Mouse (Mus musculus) heart, postnatal 36 days (tissue): ENCODE results near the gene Gm20388. TPM values are rescaled to one million over a fixed set of nuclear protein-coding genes. Genes with fewer than 3 reads are reported as not detected.

Source experiments
- DNase-seq, 2 experiments: peaks; one replicate each; pipeline ENCODE4 v3.0.0; 2021 to 2022
- intact Hi-C: fragments of 180-260 bp; cut with DNase I; formaldehyde crosslinking; loops from one replicate; pipeline ENCODE4 v1.15.1; 2025
- total RNA-seq, 2 experiments: library from RNA; stranded (reverse); gene quantifications; 2 replicates each; pipeline ENCODE4 v1.2.3; 2021

The Gm20388 gene
- total RNA-seq, 2 experiments from 2014 or later: 3.5 to 4.9 TPM

- intact Hi-C loops: no loop called here
- DNase-seq: no peak
These were observed 3417.9 kb downstream of the Gm20388 start for GRCm38 (mm10) chr8:123328552-123328951.

GRCm38 (mm10) chr8:123329350-123329749 lies 3418.7 kb downstream of the Gm20388 start:
- no peak for DNase-seq
- intact Hi-C loops: no loop called here

DNA sequence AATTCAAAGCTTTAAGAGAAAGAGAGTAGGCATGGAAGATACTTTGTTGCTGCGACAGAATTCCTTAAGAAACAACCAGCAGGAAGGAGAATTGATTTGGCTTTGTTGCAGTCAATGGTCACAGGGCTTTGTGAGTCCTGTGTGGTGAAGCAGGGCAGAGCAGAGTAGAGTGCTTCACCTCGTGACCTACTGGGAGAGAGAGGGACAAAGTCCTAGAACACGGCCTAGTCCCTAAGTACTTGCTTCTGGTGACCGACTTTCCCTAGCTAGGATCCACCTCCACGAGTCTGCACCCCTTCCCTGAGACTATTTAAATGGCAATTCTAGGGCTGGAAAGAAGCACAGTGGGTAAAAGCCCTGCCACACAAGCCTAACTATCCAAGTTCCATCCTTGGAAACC lies 3419.3 kb downstream of the Gm20388 start:
- intact Hi-C loops: no loop called here
- no peak for DNase-seq

DNA sequence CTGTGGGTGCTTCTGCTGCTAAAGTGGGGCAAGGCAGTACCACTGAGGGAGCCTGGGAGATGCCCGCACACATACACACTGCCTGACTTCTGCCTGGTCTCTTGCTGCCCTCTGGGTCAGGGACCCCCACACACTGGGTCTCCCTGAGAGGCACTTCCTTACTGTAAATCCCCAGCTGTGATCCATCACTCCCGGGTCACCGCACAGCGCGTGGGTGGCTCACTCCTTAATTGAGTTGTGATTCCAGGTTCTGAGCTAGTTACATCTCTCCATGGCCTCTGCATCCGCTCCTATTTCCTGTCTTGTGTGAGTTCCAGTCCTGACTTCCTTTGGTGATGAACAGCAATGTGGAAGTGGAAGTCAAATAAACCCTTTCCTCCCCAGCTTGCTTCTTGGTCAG lies 3420.1 kb downstream of the Gm20388 start:
- DNase-seq: no peak
- intact Hi-C loops: no loop called here

DNA sequence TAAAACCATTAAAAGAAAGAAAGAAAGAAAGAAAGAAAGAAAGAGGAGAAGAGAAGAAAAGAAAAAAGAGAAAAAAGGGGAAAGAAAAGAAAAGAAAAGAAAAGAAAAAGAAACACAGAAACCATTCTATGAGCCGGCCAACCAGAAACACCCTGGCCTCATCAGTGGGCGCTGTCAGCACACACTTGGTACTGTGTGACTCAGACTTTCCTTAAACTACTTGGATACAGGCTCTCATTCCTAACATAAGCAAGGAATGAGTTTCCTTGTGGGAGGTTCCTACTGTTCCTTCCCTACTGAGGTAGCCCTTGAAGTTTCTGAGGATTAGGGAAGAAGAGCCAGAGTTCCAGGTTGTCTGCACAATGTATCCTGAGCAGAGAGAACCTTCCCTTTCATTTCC lies 3420.7 kb downstream of the Gm20388 start:
- intact Hi-C loops: no loop called here
- no peak for DNase-seq

DNA sequence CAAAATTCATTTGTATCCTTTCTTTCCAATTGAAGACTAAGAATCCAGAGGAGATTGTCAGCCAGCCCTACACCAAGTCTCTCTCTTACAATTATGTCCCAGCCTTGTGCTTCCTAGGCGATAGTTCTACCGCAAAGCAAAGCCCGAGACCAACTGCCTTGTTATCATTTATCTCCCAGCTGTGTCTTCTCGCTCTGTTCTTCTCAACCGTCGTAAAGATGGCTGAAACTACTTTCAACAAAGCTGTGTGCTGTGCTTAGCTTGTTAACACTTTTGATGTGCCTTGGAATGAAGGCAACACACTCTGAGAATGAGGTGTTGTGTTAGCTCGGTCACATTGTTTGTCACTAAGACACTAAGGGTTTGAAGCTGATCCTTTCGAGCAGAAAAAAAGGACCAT lies 3421.2 kb downstream of the Gm20388 start:
- no peak for DNase-seq
- intact Hi-C loops: no loop called here

GRCm38 (mm10) chr8:123332262-123333090 lies 3421.8 kb downstream of the Gm20388 start, which contains the start of gene Spire2:
Spire2 (plus strand) TSS chr8:123332713.
- intact Hi-C loops: no loop called here
- peak; percentile 76 to 80 for DNase-seq

DNA sequence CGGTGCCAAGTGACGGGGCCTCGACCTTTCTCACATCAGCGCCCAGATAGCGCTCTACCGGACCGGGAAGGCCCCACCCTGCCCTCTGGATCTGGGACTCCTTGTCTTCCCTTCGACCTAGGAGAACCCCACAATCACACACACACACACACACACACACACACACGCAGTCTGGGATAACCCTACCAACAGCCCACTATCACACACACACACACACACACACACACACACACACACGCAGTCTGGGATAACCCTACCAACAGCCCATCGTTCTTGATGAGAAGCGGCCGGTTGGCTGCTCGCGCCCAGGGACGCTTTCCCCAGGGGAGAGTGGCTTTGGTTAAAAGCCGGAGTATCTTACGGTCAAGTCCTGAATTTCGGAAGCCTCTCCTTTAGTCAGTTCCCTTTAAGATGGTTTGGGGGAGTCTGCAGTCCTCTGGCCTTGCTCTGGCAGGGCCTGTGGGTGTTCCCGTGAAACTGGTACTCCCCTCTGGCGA lies 3422.5 kb downstream of the Gm20388 start:
- intact Hi-C loops: no loop called here

GRCm38 (mm10) chr8:123333864-123334263 lies 3423.2 kb downstream of the Gm20388 start:
- intact Hi-C loops: no loop called here
- DNase-seq: no peak

More for the DNA sequence above, 3422.5 kb downstream of the Gm20388 start:
- no peak for DNase-seq

- DNase-seq: no peak
- intact Hi-C loops: no loop called here
These were observed 3423.8 kb downstream of the Gm20388 start for GRCm38 (mm10) chr8:123334467-123334866.

DNA sequence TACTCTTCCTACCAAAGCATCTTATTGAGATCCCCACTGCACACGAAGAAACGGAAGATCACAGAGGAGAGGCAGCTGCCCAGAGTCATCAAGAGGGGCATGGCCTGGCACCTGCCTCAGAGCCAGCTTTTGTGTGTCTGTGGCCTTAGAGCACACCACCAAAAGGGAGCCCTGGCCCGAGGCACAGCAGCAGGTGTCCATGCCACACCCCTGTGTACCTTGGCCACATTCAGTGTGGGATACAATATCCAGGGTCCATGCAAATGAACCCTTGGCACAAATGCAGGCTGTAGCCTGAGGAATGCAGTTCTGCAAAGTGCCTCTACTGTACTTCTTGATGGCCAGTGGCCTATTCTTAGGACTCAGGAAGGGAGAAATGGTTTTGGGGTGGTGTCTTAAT lies 3426.8 kb downstream of the Gm20388 start:
- no peak for DNase-seq
- intact Hi-C loops: no loop called here

- intact Hi-C loops: no loop called here
- DNase-seq: no peak
These were observed 3429.4 kb downstream of the Gm20388 start for GRCm38 (mm10) chr8:123340071-123340470.

GRCm38 (mm10) chr8:123341040-123342015 lies 3430.7 kb downstream of the Gm20388 start:
- no peak for DNase-seq
- intact Hi-C loops: no loop called here

GRCm38 (mm10) chr8:123342253-123342652 lies 3431.6 kb downstream of the Gm20388 start:
- DNase-seq: no peak
- intact Hi-C loops: no loop called here

- no peak for DNase-seq
- intact Hi-C loops: no loop called here
These were observed 3432.3 kb downstream of the Gm20388 start for GRCm38 (mm10) chr8:123342911-123343310.

DNA sequence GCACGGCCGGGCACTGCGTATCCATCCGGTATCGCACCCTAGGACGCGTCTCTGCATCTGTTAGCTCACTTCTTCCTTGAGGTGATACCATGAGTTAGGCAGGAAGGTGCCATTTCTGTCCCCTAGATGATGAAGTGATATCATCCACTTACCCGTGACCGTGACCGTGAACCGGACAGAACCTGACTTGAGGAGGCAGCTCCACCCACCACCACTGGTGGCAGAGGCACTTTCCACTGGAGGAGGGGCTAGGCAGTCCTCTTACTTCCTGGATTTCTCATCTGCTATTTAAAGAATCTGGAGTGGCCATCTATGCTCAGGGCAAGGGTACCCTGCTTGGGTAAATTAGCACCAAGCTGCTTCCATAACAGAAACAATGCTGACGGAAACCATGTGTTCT lies 3432.8 kb downstream of the Gm20388 start:
- intact Hi-C loops: no loop called here

GRCm38 (mm10) chr8:123345135-123345534 lies 3434.5 kb downstream of the Gm20388 start:
- DNase-seq: no peak
- intact Hi-C loops: no loop called here

More for the DNA sequence above, 3432.8 kb downstream of the Gm20388 start:
- DNase-seq: no peak

- DNase-seq: no peak
- intact Hi-C loops: no loop called here
These were observed 3435.2 kb downstream of the Gm20388 start for GRCm38 (mm10) chr8:123345856-123346255.

- no peak for DNase-seq
- intact Hi-C loops: no loop called here
These were observed 3436.7 kb downstream of the Gm20388 start for GRCm38 (mm10) chr8:123347293-123347692.

DNA sequence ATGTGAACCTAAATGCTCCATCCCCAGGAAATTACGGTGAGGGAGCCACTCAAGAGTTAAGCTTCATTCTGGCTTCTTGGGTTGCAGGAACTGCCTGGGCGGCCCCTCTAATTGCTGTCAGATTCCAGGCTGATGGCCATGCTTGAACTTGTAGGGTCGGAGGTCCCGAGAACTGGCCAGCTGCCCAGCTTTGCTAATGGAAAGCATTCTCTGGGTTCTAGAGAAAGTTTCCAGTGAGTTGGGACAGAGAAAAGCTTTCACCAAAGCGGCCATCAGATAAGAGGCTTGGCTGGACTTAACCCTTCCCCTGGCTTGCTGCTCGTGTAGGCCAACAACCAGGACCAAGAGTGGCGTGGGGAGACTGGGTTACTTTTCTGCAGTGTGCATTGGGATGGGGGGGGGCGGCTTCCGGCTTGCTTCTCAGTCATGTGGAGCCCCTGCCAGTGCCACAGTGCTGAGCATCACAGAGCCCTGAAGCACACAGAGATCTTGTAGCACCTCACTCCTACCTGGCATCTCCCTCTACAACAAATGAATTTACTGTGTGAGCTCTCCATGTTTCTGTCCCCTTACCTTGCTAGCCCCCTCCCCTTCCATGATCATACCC lies 3437.7 kb downstream of the Gm20388 start:
- peak in 1 of 2 experiments; percentile 59 for DNase-seq
- intact Hi-C loops: no loop called here

- intact Hi-C loops: no loop called here
- no peak for DNase-seq
These were observed 3438.4 kb downstream of the Gm20388 start for GRCm38 (mm10) chr8:123349073-123349472.
